In the genomic region with DNA sequence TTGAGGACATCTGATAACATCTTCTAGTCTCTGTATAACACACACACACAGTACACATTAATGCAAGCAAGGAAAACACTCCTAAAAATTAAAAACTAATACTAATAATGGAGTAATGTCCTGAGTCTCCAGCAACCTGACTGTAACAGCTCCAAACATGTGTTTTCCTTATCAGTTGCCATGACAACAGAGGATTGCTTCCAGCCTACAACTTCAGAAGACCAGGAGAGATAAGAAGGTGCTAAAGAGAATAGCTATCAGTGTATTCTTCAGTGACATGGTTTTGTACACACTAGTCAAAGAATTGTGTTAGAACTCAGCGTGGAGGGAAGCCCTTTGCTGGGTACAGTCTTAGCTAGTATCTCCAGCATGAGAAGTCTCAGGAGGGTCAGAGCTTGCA, we compare ENCODE assay signal across 16 mouse cellular contexts. TPM values are rescaled to one million over a fixed set of nuclear protein-coding genes. Genes with fewer than 3 reads are reported as not detected.
"Had no signal": no experiment of that assay in that cellular context is flagged by ENCODE, and none has a peak within 500 bp of the region (broad histone marks: within the 10 kb centered on the region; RNA-seq: fewer than 3 reads in every experiment).

No protein-coding gene starts in this region.

RNA-seq across cellular contexts. Expression of gene Gm4871, which starts 11.8 kb away (rescaled TPM):
- total RNA-seq: monocyte, adult 5-6 weeks; neutrophil, adult 5-6 weeks had no signal
- polyA plus RNA-seq: liver, embryonic 16.5 days; lung, embryonic 14.5 days; lung, embryonic 16.5 days; midbrain, embryonic 10.5 days; midbrain, embryonic 12.5 days; midbrain, embryonic 14.5 days; midbrain, embryonic 16.5 days; neural tube, embryonic 12.5 days; neural tube, embryonic 14.5 days; spleen, adult 2 months; stomach, embryonic 15.5 days; stomach, postnatal 0 days; thymus, adult 2 months; urinary bladder, adult 2 months had no signal

RNA-seq across cellular contexts. Expression of gene 1700018F24Rik, which starts 22.1 kb away (rescaled TPM):
- total RNA-seq: monocyte, adult 5-6 weeks; neutrophil, adult 5-6 weeks had no signal
- polyA plus RNA-seq: liver, embryonic 16.5 days; lung, embryonic 14.5 days; midbrain, embryonic 10.5 days; midbrain, embryonic 12.5 days; midbrain, embryonic 14.5 days; midbrain, embryonic 16.5 days; neural tube, embryonic 12.5 days; neural tube, embryonic 14.5 days; spleen, adult 2 months; stomach, embryonic 15.5 days; stomach, postnatal 0 days; thymus, adult 2 months; urinary bladder, adult 2 months had no signal
